ENCODE assay signal across 8 mouse cellular contexts in genomic region chr9:78477021-78477551, GRCm38 (mm10). TPM values are rescaled to one million over a fixed set of nuclear protein-coding genes. Genes with fewer than 3 reads are reported as not detected.
DNase-seq lines count a peak whose midpoint lies in the region; ATAC-seq and TF ChIP-seq lines count a peak whose summit lies in the region.

No protein-coding gene starts in this region.

- no peak for TF ChIP-seq EP300 in stomach, postnatal 0 days (optimal IDR thresholded peaks at IDR 0.05)

- intact Hi-C loops in left cerebral cortex, postnatal 4 days (cut with DNase I), result no loop called here

- no peak for ATAC-seq in heart, embryonic 11.5 days (replicated peaks; ENCODE audit: insufficient number of reproducible peaks, low FRiP score, low TSS enrichment)
- ATAC-seq in liver, embryonic 13.5 days (ENCODE audit: low read depth), result peak; percentile 1
- no peak for ATAC-seq in stomach, postnatal 0 days (ENCODE audit: low FRiP score, low TSS enrichment)

- WGBS in heart, embryonic 11.5 days (ENCODE audit: insufficient replicate concordance), result 5% methylated on average over 5 of the region's 5 CpGs
- 3% methylated on average over 5 of the region's 5 CpGs for WGBS in liver, embryonic 13.5 days (ENCODE audit: insufficient replicate concordance)
- 3% methylated on average over 5 of the region's 5 CpGs for WGBS in stomach, postnatal 0 days
- 34% methylated on average over 5 of the region's 5 CpGs for WGBS in thymus, adult 2 months

- no peak overlapping the region for H3K4me3 ChIP-seq in layer of hippocampus, adult 2 months
- H3K4me3 ChIP-seq in heart, embryonic 11.5 days (ENCODE audit: low read depth, low read length), result no peak overlapping the region
- H3K4me3 ChIP-seq in liver, embryonic 13.5 days (replicated peaks), result no peak overlapping the region
- H3K4me3 ChIP-seq in stomach, postnatal 0 days (ENCODE audit: low read depth, low read length), result no peak overlapping the region
- H3K4me3 ChIP-seq in thymus, adult 2 months (ENCODE audit: control insufficient read depth, insufficient read depth, low read length), result no peak overlapping the region

- no peaks in the 10 kb centered on the region for H3K27me3 ChIP-seq in heart, embryonic 11.5 days (ENCODE audit: control insufficient read depth, insufficient read depth, low read length)
- H3K27me3 ChIP-seq in liver, embryonic 13.5 days, result no peaks in the 10 kb centered on the region
- H3K27me3 ChIP-seq in stomach, postnatal 0 days (ENCODE audit: control insufficient read depth, insufficient read depth, low read length), result no peaks in the 10 kb centered on the region
- H3K27me3 ChIP-seq in thymus, adult 2 months (ENCODE audit: control insufficient read depth, insufficient read depth, low read length), result no peaks in the 10 kb centered on the region

- TF ChIP-seq CTCF in layer of hippocampus, adult 2 months (conservative IDR thresholded peaks at IDR 0.05), result peak; percentile 80
- TF ChIP-seq CTCF in stomach, postnatal 0 days (IDR thresholded peaks at IDR 0.05; ENCODE audit: low read depth), result peak; percentile 74
- TF ChIP-seq CTCF in thymus, adult 2 months (IDR thresholded peaks at IDR 0.05; ENCODE audit: borderline replicate concordance, control insufficient read depth, extremely low read depth, insufficient read depth, low read length, poor library complexity), result no peak

- H3K36me3 ChIP-seq in heart, embryonic 11.5 days (ENCODE audit: control insufficient read depth, insufficient read depth, low read length), result peaks cover 28% of the 10 kb centered on the region
- H3K36me3 ChIP-seq in liver, embryonic 13.5 days, result peaks cover 77% of the 10 kb centered on the region
- H3K36me3 ChIP-seq in stomach, postnatal 0 days (ENCODE audit: control insufficient read depth, insufficient read depth, low read length), result peaks cover 21% of the 10 kb centered on the region; the same call in 1 of the 2 replicates
- H3K36me3 ChIP-seq in thymus, adult 2 months (ENCODE audit: control insufficient read depth, insufficient read depth, low read length), result peaks cover 35% of the 10 kb centered on the region

- H3K4me2 ChIP-seq in heart, embryonic 11.5 days, result no peak overlapping the region
- no peak overlapping the region for H3K4me2 ChIP-seq in liver, embryonic 13.5 days
- H3K4me2 ChIP-seq in stomach, postnatal 0 days (replicated peaks; ENCODE audit: low read depth), result no peak overlapping the region

- H3K9ac ChIP-seq in heart, embryonic 11.5 days (ENCODE audit: low read depth, low read length), result no peak overlapping the region
- no peak overlapping the region for H3K9ac ChIP-seq in liver, embryonic 13.5 days
- no peak overlapping the region for H3K9ac ChIP-seq in stomach, postnatal 0 days (ENCODE audit: low read length)

- no peaks in the 10 kb centered on the region for H3K4me1 ChIP-seq in heart, embryonic 11.5 days (ENCODE audit: control insufficient read depth, insufficient read depth, low read length)
- H3K4me1 ChIP-seq in liver, embryonic 13.5 days (replicated peaks), result peaks cover 20% of the 10 kb centered on the region
- H3K4me1 ChIP-seq in stomach, postnatal 0 days (replicated peaks; ENCODE audit: control insufficient read depth, insufficient read depth), result no peaks in the 10 kb centered on the region
- peaks cover 2% of the 10 kb centered on the region; the same call in 1 of the 2 replicates for H3K4me1 ChIP-seq in thymus, adult 2 months (replicated peaks; ENCODE audit: control insufficient read depth, insufficient read depth, low read length)

- no peak for DNase-seq in layer of hippocampus, adult 2 months (ENCODE audit: low spot score in 2 of 2)
- DNase-seq in layer of hippocampus, adult 8-10 months (ENCODE audit: low spot score in 2 of 2), result no peak
- peak; percentile 78 for DNase-seq in ZHBTc4 (ENCODE audit: low read depth, low spot score)
- DNase-seq in liver, embryonic 13.5 days, result peak; percentile 10
- no peak for DNase-seq in stomach, postnatal 0 days (ENCODE audit: low spot score)
- no peak for DNase-seq in thymus, adult 2 months
- no peak for DNase-seq in left cerebral cortex, postnatal 4 days

- no peaks in the 10 kb centered on the region for H3K9me3 ChIP-seq in heart, embryonic 11.5 days (replicated peaks; ENCODE audit: control insufficient read depth, low read length)
- no peaks in the 10 kb centered on the region for H3K9me3 ChIP-seq in liver, embryonic 13.5 days (replicated peaks)
- no peaks in the 10 kb centered on the region for H3K9me3 ChIP-seq in stomach, postnatal 0 days (ENCODE audit: control insufficient read depth, low read length)

- H3K27ac ChIP-seq in layer of hippocampus, adult 2 months, result no peak overlapping the region
- peak overlapping the region; percentile 29; the same call in 1 of the 2 replicates for H3K27ac ChIP-seq in heart, embryonic 11.5 days (ENCODE audit: low read depth, low read length)
- peak overlapping the region; percentile 68 for H3K27ac ChIP-seq in liver, embryonic 13.5 days
- peak overlapping the region; percentile 9; the same call in 1 of the 2 replicates for H3K27ac ChIP-seq in stomach, postnatal 0 days (replicated peaks)
- no peak overlapping the region for H3K27ac ChIP-seq in thymus, adult 2 months (ENCODE audit: control insufficient read depth, insufficient read depth, low read length)

- no peak for TF ChIP-seq POLR2A in thymus, adult 2 months (IDR thresholded peaks at IDR 0.05; ENCODE audit: control insufficient read depth, extremely low read depth, insufficient read depth, low read length, poor library complexity)

RNA-seq across cellular contexts. Expression of gene Eef1a1, which starts 11.9 kb away (rescaled TPM):
- 1,000 to 10,000 TPM; 3,119 to 3,317 TPM for total RNA-seq in layer of hippocampus, adult 2 months (2021)
- 1,000 to 10,000 TPM; 2,504 to 3,682 (median 3,062) TPM for total RNA-seq in layer of hippocampus, adult 8-10 months (2022)
- polyA plus RNA-seq in heart, embryonic 11.5 days (2014; fragmentation: Nextera tagmentation; extraction: Ambion mirVana), result 3,731 and 3,838 TPM in 2 replicates
- 2,607 and 2,711 TPM in 2 replicates for polyA plus RNA-seq in liver, embryonic 13.5 days (2015; fragmentation: Nextera tagmentation; extraction: Ambion mirVana)
- polyA plus RNA-seq in stomach, postnatal 0 days (2015; fragmentation: Nextera tagmentation; extraction: Ambion mirVana), result 2,673 and 2,818 TPM in 2 replicates
- 4,171 and 4,540 TPM in 2 replicates for polyA plus RNA-seq in thymus, adult 2 months (2012; rRNA removed)
- 1,000 to 10,000 TPM; 5,205 to 5,346 TPM for total RNA-seq in left cerebral cortex, postnatal 4 days (2021)

RNA-seq across cellular contexts. Expression of gene Gm17324, which starts 28.5 kb away (rescaled TPM):
- 1 to 10 TPM; 1.3 to 1.5 TPM for total RNA-seq in layer of hippocampus, adult 2 months (2021)
- 1 to 10 TPM in 1 of 4 experiments, under 1 TPM in 3; 0.60 to 1.3 (median 0.79) TPM for total RNA-seq in layer of hippocampus, adult 8-10 months (2022)
- polyA plus RNA-seq in heart, embryonic 11.5 days (2014; fragmentation: Nextera tagmentation; extraction: Ambion mirVana), result 0.46 TPM in 1 of 2 replicates, not detected in the other
- polyA plus RNA-seq in liver, embryonic 13.5 days (2015; fragmentation: Nextera tagmentation; extraction: Ambion mirVana), result 0.33 and 0.64 TPM in 2 replicates
- 0.72 and 1.1 TPM in 2 replicates for polyA plus RNA-seq in stomach, postnatal 0 days (2015; fragmentation: Nextera tagmentation; extraction: Ambion mirVana)
- 0.19 TPM in 1 of 2 replicates, not detected in the other for polyA plus RNA-seq in thymus, adult 2 months (2012; rRNA removed)
- under 1 TPM in 1 of 2 experiments, not detected in 1; 0.66 TPM for total RNA-seq in left cerebral cortex, postnatal 4 days (2021)

RNA-seq across cellular contexts. Expression of gene Mto1, which starts 29.1 kb away (rescaled TPM):
- total RNA-seq in layer of hippocampus, adult 2 months (2021), result 10 to 100 TPM; 25.1 to 25.8 TPM
- total RNA-seq in layer of hippocampus, adult 8-10 months (2022), result 10 to 100 TPM; 20.4 to 27.7 (median 26.1) TPM
- polyA plus RNA-seq in heart, embryonic 11.5 days (2014; fragmentation: Nextera tagmentation; extraction: Ambion mirVana), result 27.6 and 28.2 TPM in 2 replicates
- polyA plus RNA-seq in liver, embryonic 13.5 days (2015; fragmentation: Nextera tagmentation; extraction: Ambion mirVana), result 23.4 and 25.9 TPM in 2 replicates
- 11.7 and 12.1 TPM in 2 replicates for polyA plus RNA-seq in stomach, postnatal 0 days (2015; fragmentation: Nextera tagmentation; extraction: Ambion mirVana)
- polyA plus RNA-seq in thymus, adult 2 months (2012; rRNA removed), result 22.5 and 24.3 TPM in 2 replicates
- 10 to 100 TPM; 24.2 to 26.1 TPM for total RNA-seq in left cerebral cortex, postnatal 4 days (2021)

RNA-seq across cellular contexts. Expression of gene Cgas, which starts 34.0 kb away (rescaled TPM):
- total RNA-seq in layer of hippocampus, adult 2 months (2021), result under 1 TPM; 0.79 to 0.92 TPM
- 1 to 10 TPM in 2 of 4 experiments, under 1 TPM in 2; 0.68 to 1.5 (median 0.91) TPM for total RNA-seq in layer of hippocampus, adult 8-10 months (2022)
- polyA plus RNA-seq in heart, embryonic 11.5 days (2014; fragmentation: Nextera tagmentation; extraction: Ambion mirVana), result 0.44 and 0.72 TPM in 2 replicates
- polyA plus RNA-seq in liver, embryonic 13.5 days (2015; fragmentation: Nextera tagmentation; extraction: Ambion mirVana), result 1.0 TPM in 2 replicates
- 1.4 and 1.6 TPM in 2 replicates for polyA plus RNA-seq in stomach, postnatal 0 days (2015; fragmentation: Nextera tagmentation; extraction: Ambion mirVana)
- 1.5 and 1.8 TPM in 2 replicates for polyA plus RNA-seq in thymus, adult 2 months (2012; rRNA removed)
- under 1 TPM; 0.48 to 0.62 TPM for total RNA-seq in left cerebral cortex, postnatal 4 days (2021)

Comparison
In these comparisons a context has a peak if more than half of its experiments do, and no peak if none do; other contexts are left out.
1. DNase-seq: peak in ZHBTc4 (single experiment) and liver, embryonic 13.5 days (single experiment); none in layer of hippocampus, adult 2 months (0 of 2), layer of hippocampus, adult 8-10 months (0 of 2), stomach, postnatal 0 days (single experiment), thymus, adult 2 months (single experiment) and left cerebral cortex, postnatal 4 days (single experiment).
2. H3K27ac ChIP-seq: peak in heart, embryonic 11.5 days (single experiment), liver, embryonic 13.5 days (single experiment) and stomach, postnatal 0 days (single experiment); none in layer of hippocampus, adult 2 months (single experiment) and thymus, adult 2 months (single experiment).